Mouse (Mus musculus): ENCODE measurements at regions not wholly inside any gene's neighbourhood (a gene's known extent, or its start where the extent isn't known, plus 50 kb on each side); places are given as distances from the start of the nearest gene placed in this dataset.
A peak's percentile ranks its signal among the peaks of the same experiment; 100 is the strongest.

DNA sequence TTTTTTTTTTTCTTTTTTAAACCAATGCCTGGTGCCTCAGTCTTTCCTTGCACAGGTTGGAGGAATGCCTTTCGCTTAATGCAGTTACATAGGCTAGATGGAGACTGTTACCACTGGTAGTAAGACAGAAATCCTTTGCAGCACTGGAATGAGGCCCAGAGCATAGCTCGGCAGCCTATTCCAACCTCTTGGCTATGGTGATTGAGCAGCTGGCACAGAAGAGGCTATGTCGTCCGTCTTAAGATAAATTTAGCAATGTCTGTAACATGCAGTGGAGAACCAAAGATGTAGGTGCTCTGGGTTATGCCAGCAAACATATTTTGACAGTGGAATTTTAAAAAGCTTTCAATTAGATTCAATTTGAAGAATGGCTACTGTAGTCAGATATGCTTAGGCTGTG is 343.2 kb upstream of the Fam98a start:
- 49% methylated on average over 4 of the region's 4 CpGs for WGBS (ENCODE audit: insufficient replicate concordance)
- ATAC-seq (ENCODE audit: insufficient read depth): no peak
- Histone ChIP-seq H3K36me3 (replicated peaks) (no peaks in the 10 kb centered on the region), H3K27me3 (no peaks in the 10 kb centered on the region), H3K4me2 (no peak overlapping the region), H3K9me3 (replicated peaks) (no peaks in the 10 kb centered on the region), H3K27ac (replicated peaks) (no peak overlapping the region), H3K4me3 (replicated peaks) (no peak overlapping the region), H3K4me1 (replicated peaks) (no peaks in the 10 kb centered on the region), H3K9ac (no peak overlapping the region)

DNA sequence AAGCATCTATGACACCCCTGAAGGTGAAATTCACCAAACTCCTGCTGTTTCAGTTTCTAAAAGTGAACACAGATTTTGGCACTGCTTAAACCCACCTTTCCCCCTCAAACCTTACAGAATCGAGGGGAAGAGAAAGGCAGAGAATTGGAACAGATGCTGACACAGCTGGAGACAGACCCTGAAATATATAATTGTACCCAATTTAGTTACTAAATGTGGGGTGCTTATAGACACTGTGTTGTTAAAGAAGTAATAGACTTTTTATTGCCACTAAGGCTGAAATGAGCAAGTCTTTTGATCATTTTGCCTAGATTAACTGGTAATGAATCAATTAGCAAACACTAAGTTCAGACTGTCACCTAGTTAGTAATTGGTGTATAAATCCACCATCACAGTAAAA is 341.8 kb upstream of the Fam98a start:
- H3K36me3 ChIP-seq (replicated peaks): no peaks in the 10 kb centered on the region
- WGBS (ENCODE audit: insufficient replicate concordance): 31% methylated on average over 1 of the region's 1 CpGs
- H3K27ac ChIP-seq (replicated peaks): no peak overlapping the region
- no peaks in the 10 kb centered on the region for H3K9me3 ChIP-seq (replicated peaks)
- no peak overlapping the region for H3K4me2 ChIP-seq
- H3K27me3 ChIP-seq: no peaks in the 10 kb centered on the region
- no peaks in the 10 kb centered on the region for H3K4me1 ChIP-seq (replicated peaks)
- no peak for ATAC-seq (ENCODE audit: insufficient read depth)
- H3K4me3 ChIP-seq (replicated peaks): no peak overlapping the region
- no peak overlapping the region for H3K9ac ChIP-seq

DNA sequence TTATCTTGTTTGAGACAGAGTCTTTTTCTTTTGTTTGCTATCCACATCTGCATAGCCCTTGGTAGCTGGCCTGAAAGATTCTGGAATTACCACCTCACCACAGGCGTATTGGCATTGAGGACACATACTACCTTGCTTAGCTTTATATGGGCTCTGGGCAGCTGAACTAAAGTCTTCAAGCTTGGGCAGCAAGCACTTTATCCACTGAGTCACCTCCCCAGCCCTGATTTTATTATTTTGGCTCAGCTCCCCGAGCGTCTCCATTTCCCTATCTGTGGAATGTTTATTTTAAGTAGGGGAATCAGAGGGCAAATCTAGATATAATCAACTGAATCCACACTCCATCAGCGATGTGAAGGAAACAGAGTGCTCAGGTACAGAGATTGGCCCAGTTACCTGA is 340.4 kb upstream of the Fam98a start:
- no peaks in the 10 kb centered on the region for H3K27me3 ChIP-seq
- no peak for ATAC-seq (ENCODE audit: insufficient read depth)
- no peak overlapping the region for H3K9ac ChIP-seq
- WGBS (ENCODE audit: insufficient replicate concordance): 52% methylated on average over 4 of the region's 4 CpGs
- no peaks in the 10 kb centered on the region for H3K9me3 ChIP-seq (replicated peaks)
- H3K4me3 ChIP-seq (replicated peaks): no peak overlapping the region
- no peaks in the 10 kb centered on the region for H3K36me3 ChIP-seq (replicated peaks)
- H3K4me2 ChIP-seq: no peak overlapping the region
- no peaks in the 10 kb centered on the region for H3K4me1 ChIP-seq (replicated peaks)
- H3K27ac ChIP-seq (replicated peaks): no peak overlapping the region

DNA sequence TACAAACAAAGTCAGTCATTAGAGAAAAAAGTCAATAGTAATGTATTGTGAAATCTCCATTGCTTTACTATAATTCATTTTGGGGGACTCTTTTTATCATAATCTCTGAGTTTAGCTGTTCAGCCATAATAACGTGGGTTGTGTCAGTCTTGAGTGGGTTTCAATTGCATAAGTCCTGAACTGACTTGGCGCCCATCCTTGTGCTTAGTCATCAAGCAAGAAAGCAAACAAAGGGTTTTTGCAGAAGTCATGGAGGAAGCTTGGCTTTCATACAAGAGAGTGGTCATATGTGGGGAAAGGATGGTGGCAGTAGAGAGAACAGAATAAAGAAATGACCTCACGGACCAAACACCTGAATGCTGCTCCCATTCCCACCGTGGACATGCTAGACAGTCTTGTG is 339.8 kb upstream of the Fam98a start:
- Histone ChIP-seq H3K4me3 (replicated peaks) (no peak overlapping the region), H3K27me3 (no peaks in the 10 kb centered on the region), H3K27ac (replicated peaks) (no peak overlapping the region), H3K4me1 (replicated peaks) (no peaks in the 10 kb centered on the region), H3K9ac (no peak overlapping the region), H3K4me2 (no peak overlapping the region), H3K36me3 (replicated peaks) (no peaks in the 10 kb centered on the region), H3K9me3 (replicated peaks) (no peaks in the 10 kb centered on the region)
- WGBS (ENCODE audit: insufficient replicate concordance): 53% methylated on average over 4 of the region's 4 CpGs
- ATAC-seq (ENCODE audit: insufficient read depth): no peak

DNA sequence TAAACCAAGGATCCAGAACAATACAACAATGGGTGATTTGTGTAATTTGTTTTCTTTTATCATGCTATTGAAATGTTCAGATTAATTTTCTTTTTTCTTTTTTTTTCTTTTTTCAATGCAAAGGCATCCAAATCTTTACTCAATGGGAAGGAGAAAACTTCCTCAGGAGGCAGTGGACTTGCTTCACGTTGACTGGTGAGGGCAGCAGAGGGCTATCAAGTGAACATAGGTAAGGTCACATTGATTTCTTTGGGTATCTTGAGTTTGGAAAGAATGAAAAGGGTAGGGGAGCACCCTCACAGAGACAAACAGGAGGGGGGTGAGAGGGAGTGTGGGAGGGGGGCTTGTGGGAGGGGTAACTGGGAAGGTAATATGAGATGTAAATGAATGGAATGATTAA is 326.1 kb upstream of the Fam98a start:
- Histone ChIP-seq H3K27ac (replicated peaks) (no peak overlapping the region), H3K4me1 (replicated peaks) (no peaks in the 10 kb centered on the region), H3K36me3 (replicated peaks) (no peaks in the 10 kb centered on the region), H3K4me2 (no peak overlapping the region), H3K9ac (no peak overlapping the region), H3K4me3 (replicated peaks) (no peak overlapping the region), H3K9me3 (replicated peaks) (no peaks in the 10 kb centered on the region), H3K27me3 (no peaks in the 10 kb centered on the region; the same call in 1 of the 2 replicates)
- no peak for ATAC-seq (ENCODE audit: insufficient read depth)
- 13% methylated on average over 1 of the region's 1 CpGs for WGBS (ENCODE audit: insufficient replicate concordance)

DNA sequence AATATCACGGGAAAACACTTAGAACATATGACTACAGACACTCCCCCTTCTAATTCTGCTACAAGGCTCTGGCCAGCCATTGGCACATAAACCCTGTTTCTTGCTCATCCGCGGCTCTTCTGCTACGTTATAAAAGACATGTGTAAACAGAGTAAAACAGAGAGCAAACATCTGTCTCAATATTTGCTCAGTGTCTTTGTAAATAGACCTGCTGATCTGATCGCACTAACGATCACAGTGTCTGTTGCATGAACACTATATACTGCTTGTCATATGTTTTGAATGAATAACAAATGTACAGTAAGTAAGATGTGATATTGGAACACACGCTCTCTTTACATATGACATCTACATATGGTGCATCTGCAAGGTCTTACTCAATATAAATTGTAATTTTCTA is 325.1 kb upstream of the Fam98a start:
- Histone ChIP-seq H3K36me3 (replicated peaks) (no peaks in the 10 kb centered on the region), H3K27me3 (no peaks in the 10 kb centered on the region; the same call in 1 of the 2 replicates), H3K27ac (replicated peaks) (no peak overlapping the region), H3K4me3 (replicated peaks) (no peak overlapping the region), H3K9ac (no peak overlapping the region), H3K4me1 (replicated peaks) (no peaks in the 10 kb centered on the region), H3K4me2 (no peak overlapping the region), H3K9me3 (replicated peaks) (no peaks in the 10 kb centered on the region)
- ATAC-seq (ENCODE audit: insufficient read depth): no peak
- 54% methylated on average over 7 of the region's 7 CpGs for WGBS (ENCODE audit: insufficient replicate concordance)

DNA sequence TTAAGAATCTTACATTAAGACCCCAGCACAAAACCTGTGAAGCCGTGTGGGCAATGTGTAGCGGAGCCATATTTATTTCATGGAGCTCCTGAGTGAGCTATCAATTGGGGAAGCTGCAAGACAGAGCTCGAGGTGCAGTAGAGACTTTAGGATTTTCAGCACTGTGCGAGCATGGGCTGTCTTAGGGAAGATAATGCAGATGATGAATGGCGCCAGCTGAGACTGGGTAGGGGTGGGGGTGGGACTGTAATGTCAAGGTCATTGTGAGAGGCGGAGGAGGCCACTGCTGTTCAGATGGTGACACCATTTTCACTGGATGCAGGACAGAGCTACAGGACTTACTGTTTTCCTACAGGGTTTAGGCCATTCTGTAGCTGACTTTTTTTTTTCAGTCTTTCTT is 322.8 kb upstream of the Fam98a start:
- H3K9ac ChIP-seq: no peak overlapping the region
- no peaks in the 10 kb centered on the region for H3K36me3 ChIP-seq (replicated peaks)
- no peak for ATAC-seq (ENCODE audit: insufficient read depth)
- 59% methylated on average over 6 of the region's 6 CpGs for WGBS (ENCODE audit: insufficient replicate concordance)
- H3K9me3 ChIP-seq (replicated peaks): no peaks in the 10 kb centered on the region
- no peak overlapping the region for H3K4me3 ChIP-seq (replicated peaks)
- H3K27me3 ChIP-seq: no peaks in the 10 kb centered on the region; the same call in 1 of the 2 replicates
- no peak overlapping the region for H3K4me2 ChIP-seq
- no peak overlapping the region for H3K27ac ChIP-seq (replicated peaks)
- no peaks in the 10 kb centered on the region for H3K4me1 ChIP-seq (replicated peaks)

DNA sequence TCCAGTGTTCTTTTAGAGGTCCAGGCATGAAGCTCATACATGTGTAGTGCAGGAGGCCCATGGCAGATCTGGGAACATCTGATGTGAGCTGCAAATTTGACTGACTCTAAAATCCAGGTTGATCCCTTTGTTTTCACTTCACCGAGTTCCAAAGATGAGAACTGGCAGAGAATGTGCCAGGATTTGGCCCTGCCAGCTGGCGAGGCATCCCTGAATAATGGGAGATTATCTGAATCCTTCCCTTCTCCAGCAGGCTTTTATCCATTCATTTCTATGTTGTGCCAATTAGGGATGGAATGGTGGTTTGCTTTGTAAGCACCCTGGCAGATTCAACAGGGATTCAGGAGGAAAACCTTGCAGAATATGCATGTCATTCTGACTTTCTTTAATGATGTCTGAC is 318.7 kb upstream of the Fam98a start:
- Histone ChIP-seq H3K4me2 (no peak overlapping the region), H3K36me3 (replicated peaks) (no peaks in the 10 kb centered on the region), H3K9ac (no peak overlapping the region), H3K27ac (replicated peaks) (no peak overlapping the region), H3K4me3 (replicated peaks) (no peak overlapping the region), H3K9me3 (replicated peaks) (no peaks in the 10 kb centered on the region), H3K4me1 (replicated peaks) (no peaks in the 10 kb centered on the region), H3K27me3 (no peaks in the 10 kb centered on the region)
- 54% methylated on average over 2 of the region's 2 CpGs for WGBS (ENCODE audit: insufficient replicate concordance)
- ATAC-seq (ENCODE audit: insufficient read depth): no peak

DNA sequence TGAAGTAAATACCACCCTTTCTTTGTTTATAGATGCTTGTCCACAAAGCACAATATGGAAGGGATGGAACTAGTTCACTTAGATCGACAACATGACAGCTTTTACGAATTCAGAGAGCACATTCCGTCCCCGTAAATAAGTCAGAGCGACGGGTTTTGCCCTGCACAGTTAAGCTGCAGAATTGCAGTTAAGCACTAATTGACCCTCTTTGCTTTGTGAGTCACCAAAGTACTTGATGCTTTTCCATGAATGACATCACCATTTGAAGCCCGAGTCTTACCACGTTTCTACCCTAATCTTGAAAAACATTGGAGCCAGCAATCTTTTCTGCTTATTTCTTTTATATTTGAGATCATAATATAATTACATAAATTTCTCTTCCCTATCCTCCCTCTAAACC is 305.3 kb upstream of the Fam98a start:
- Histone ChIP-seq H3K9me3 (replicated peaks) (no peaks in the 10 kb centered on the region), H3K9ac (no peak overlapping the region), H3K4me3 (replicated peaks) (no peak overlapping the region), H3K27me3 (no peaks in the 10 kb centered on the region), H3K36me3 (replicated peaks) (no peaks in the 10 kb centered on the region), H3K27ac (replicated peaks) (no peak overlapping the region), H3K4me2 (no peak overlapping the region), H3K4me1 (replicated peaks) (no peaks in the 10 kb centered on the region)
- no peak for ATAC-seq (ENCODE audit: insufficient read depth)
- WGBS (ENCODE audit: insufficient replicate concordance): 69% methylated on average over 8 of the region's 8 CpGs

DNA sequence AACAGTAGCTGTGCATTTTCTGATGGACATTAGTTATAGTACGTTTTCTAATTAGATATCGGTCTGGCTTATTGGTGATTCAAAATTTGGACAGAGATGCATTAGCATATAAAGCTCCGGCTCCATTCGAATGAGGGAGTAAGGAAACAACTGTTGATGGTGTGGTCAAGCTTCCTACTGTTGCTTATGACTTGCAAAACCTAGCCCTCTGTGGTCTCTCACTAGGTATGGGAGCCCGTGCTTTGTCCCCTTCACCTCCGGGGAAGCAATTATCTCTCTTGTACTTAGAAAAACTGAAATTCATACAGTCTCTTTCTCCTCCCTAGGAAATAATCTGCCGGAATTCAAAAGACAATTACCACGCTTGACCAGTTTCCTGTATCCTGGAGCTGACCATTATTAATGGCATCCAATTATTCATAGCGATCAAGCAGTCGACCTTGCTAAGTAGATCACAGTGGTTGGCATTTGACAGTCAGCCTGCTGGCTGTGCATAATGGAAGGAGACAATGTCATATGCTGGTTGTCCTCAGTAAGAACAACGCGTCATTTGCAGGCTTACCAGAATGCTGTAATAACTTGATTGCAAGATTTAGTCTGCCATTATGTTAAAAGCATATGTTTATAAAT is 264.4 kb upstream of the Fam98a start:
- H3K9ac ChIP-seq: no peak overlapping the region
- no peaks in the 10 kb centered on the region for H3K36me3 ChIP-seq (replicated peaks)
- no peak overlapping the region for H3K4me2 ChIP-seq
- no peak overlapping the region for H3K4me3 ChIP-seq (replicated peaks)
- H3K27me3 ChIP-seq: no peaks in the 10 kb centered on the region
- peaks cover 28% of the 10 kb centered on the region for H3K4me1 ChIP-seq (replicated peaks)
- ATAC-seq (ENCODE audit: insufficient read depth): no peak
- no peaks in the 10 kb centered on the region for H3K9me3 ChIP-seq (replicated peaks)
- H3K27ac ChIP-seq (replicated peaks): no peak overlapping the region
- WGBS (ENCODE audit: insufficient replicate concordance): 75% methylated on average over 12 of the region's 12 CpGs

DNA sequence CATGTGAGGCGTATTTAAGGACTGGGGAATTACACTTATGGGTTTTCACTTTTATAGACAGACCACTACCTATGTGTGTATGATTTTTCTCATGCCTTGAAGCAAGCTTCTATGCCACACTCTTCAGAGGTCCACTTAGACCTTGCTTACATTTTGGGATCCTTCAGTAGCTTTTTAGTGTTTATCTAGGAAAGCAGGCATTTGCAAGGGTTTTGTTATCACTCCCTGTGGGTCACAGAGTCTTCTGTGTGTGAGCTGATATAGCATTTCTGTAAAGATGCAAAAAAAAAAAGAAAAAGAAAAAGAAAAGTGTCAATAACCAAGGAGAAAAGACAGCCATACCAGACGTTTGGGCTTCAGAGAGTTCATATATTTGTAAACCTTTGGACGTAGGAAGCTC is 260.4 kb upstream of the Fam98a start:
- peak; percentile 80 for ATAC-seq (ENCODE audit: insufficient read depth)
- H3K4me2 ChIP-seq: peak overlapping the region; percentile 53
- 28% methylated on average over 3 of the region's 3 CpGs for WGBS (ENCODE audit: insufficient replicate concordance)

More for the DNA sequence above, 260.4 kb upstream of the Fam98a start:
- H3K27me3 ChIP-seq: no peaks in the 10 kb centered on the region
- H3K36me3 ChIP-seq (replicated peaks): no peaks in the 10 kb centered on the region
- H3K9me3 ChIP-seq (replicated peaks): no peaks in the 10 kb centered on the region
- H3K4me1 ChIP-seq (replicated peaks): peaks cover 57% of the 10 kb centered on the region
- peak overlapping the region; percentile 91 for H3K27ac ChIP-seq (replicated peaks)
- no peak overlapping the region for H3K9ac ChIP-seq
- H3K4me3 ChIP-seq (replicated peaks): no peak overlapping the region

Measured in liver, embryonic 15.5 days (tissue).